Mouse (Mus musculus): ENCODE measurements around the gene Myo9b. TPM values are rescaled to one million over a fixed set of nuclear protein-coding genes. Genes with fewer than 3 reads are reported as not detected.

Gene Myo9b
- total RNA-seq, 2 experiments from 2014 or later: 17.6 to 25.9 TPM

Other genes with a start within 250 kb of the Myo9b start
- 10 to 100 TPM; 10.0 to 10.3 TPM for gene Haus8, start 220 bp downstream of the Myo9b start, total RNA-seq (2021)
- gene Use1, start 94.1 kb downstream of the Myo9b start, total RNA-seq (2021): 100 to 1,000 TPM; 124 to 132 TPM
- gene Ocel1, start 98.6 kb downstream of the Myo9b start, total RNA-seq (2021): 1 to 10 TPM; 7.4 to 8.1 TPM
- 10 to 100 TPM; 23.2 to 29.7 TPM for gene Nr2f6, start 109.2 kb downstream of the Myo9b start, total RNA-seq (2021)
- gene Ushbp1, start 123.1 kb downstream of the Myo9b start, total RNA-seq (2021): 10 to 100 TPM; 11.7 to 18.1 TPM
- 10 to 100 TPM; 68.5 to 70.4 TPM for gene Babam1, start 124.1 kb downstream of the Myo9b start, total RNA-seq (2021)
- 1 to 10 TPM; 1.7 to 2.1 TPM for gene Ankle1, start 133.3 kb downstream of the Myo9b start, total RNA-seq (2021)
- 10 to 100 TPM; 36.1 to 38.9 TPM for gene Abhd8, start 190.9 kb downstream of the Myo9b start, total RNA-seq (2021)
- 10 to 100 TPM; 34.7 to 39.7 TPM for gene Mrpl34, start 192.2 kb downstream of the Myo9b start, total RNA-seq (2021)
- 10 to 100 TPM; 34.8 to 35.8 TPM for gene Dda1, start 196.5 kb downstream of the Myo9b start, total RNA-seq (2021)
- gene Ano8, start 213.2 kb downstream of the Myo9b start, total RNA-seq (2021): 10 to 100 TPM; 16.6 to 20.1 TPM
- gene Gtpbp3, start 215.4 kb downstream of the Myo9b start, total RNA-seq (2021): 10 to 100 TPM in 1 of 2 experiments, 1 to 10 TPM in 1; 8.8 to 12.4 TPM
- 10 to 100 TPM; 10.7 to 14.2 TPM for gene Plvap, start 239.0 kb downstream of the Myo9b start, total RNA-seq (2021)